ENCODE assay signal across 8 mouse cellular contexts in the genomic region with DNA sequence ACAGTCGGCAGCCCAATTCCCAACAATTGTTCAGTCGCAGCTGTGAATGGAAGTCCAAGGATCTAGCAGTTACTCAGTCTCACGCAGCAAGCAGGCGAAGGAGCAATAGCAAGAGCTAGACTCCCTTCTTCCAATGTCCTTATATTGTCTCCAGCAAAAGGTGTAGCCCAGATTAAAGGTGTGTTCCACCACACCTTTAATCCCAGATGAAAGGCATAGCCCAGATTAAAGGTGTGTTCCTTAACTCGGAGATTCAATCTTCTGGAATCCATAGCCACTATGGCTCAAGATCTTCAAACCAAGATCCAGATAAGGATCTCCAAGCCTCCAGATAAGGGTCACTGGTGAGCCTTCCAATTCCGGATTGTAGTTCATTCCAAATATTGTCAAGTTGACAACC. TPM values are rescaled to one million over a fixed set of nuclear protein-coding genes. Genes with fewer than 3 reads are reported as not detected.
DNase-seq lines count a peak whose midpoint lies in the region; ATAC-seq and TF ChIP-seq lines count a peak whose summit lies in the region.
"Not testable (repeated sequence)": the region's sequence is repeated elsewhere in the genome, so short reads cannot be mapped to it uniquely, and the experiment has no call there.

A gene (minus strand): TSS at position 101 of the 400 bp plus-strand sequence.

- H3K4me1 ChIP-seq in forebrain, embryonic 10.5 days; heart, adult 2 months (ENCODE audit: control insufficient read depth, insufficient read depth, low read length); hindbrain, embryonic 13.5 days (replicated peaks); liver, embryonic 12.5 days; midbrain, embryonic 14.5 days (ENCODE audit: control insufficient read depth, insufficient read depth, low read length); testis, adult 2 months (ENCODE audit: control insufficient read depth, insufficient read depth, low read length): not testable (repeated sequence)

- not testable (repeated sequence) for H3K9me3 ChIP-seq in forebrain, embryonic 10.5 days; hindbrain, embryonic 13.5 days; liver, embryonic 12.5 days (replicated peaks); midbrain, embryonic 14.5 days (ENCODE audit: control insufficient read depth, low read length)

- not testable (repeated sequence) for H3K36me3 ChIP-seq in forebrain, embryonic 10.5 days (replicated peaks); heart, adult 2 months (ENCODE audit: control insufficient read depth, insufficient read depth, low read length); hindbrain, embryonic 13.5 days; liver, embryonic 12.5 days; midbrain, embryonic 14.5 days (ENCODE audit: control insufficient read depth, insufficient read depth, low read length); testis, adult 2 months (ENCODE audit: control insufficient read depth, insufficient read depth, low read length)

- not testable (repeated sequence) for H3K9ac ChIP-seq in heart, adult 2 months (ENCODE audit: low read depth, low read length); hindbrain, embryonic 13.5 days; liver, embryonic 12.5 days; midbrain, embryonic 14.5 days (replicated peaks; ENCODE audit: low read length)

- H3K27me3 ChIP-seq in forebrain, embryonic 10.5 days (ENCODE audit: poor library complexity, severe bottlenecking); heart, adult 2 months (ENCODE audit: control insufficient read depth, insufficient read depth, low read length); hindbrain, embryonic 13.5 days; liver, embryonic 12.5 days (replicated peaks); midbrain, embryonic 14.5 days (ENCODE audit: control insufficient read depth, insufficient read depth, low read length); testis, adult 2 months (ENCODE audit: control insufficient read depth, insufficient read depth, low read length): not testable (repeated sequence)

- intact Hi-C loops in heart, adult 2 months (cut with DNase I), result not testable (repeated sequence)

- not testable (repeated sequence) for H3K4me2 ChIP-seq in hindbrain, embryonic 13.5 days; liver, embryonic 12.5 days; midbrain, embryonic 14.5 days (ENCODE audit: low read length)

- not testable (repeated sequence) for H3K4me3 ChIP-seq in forebrain, embryonic 10.5 days; heart, adult 2 months; hindbrain, embryonic 13.5 days; liver, embryonic 12.5 days; midbrain, embryonic 14.5 days (replicated peaks; ENCODE audit: low read depth, low read length); testis, adult 2 months (ENCODE audit: control insufficient read depth, low read depth, low read length)

- not testable (repeated sequence) for H3K27ac ChIP-seq in forebrain, embryonic 10.5 days; heart, adult 2 months; hindbrain, embryonic 13.5 days; liver, embryonic 12.5 days; midbrain, embryonic 14.5 days (replicated peaks; ENCODE audit: low read depth, low read length); testis, adult 2 months (ENCODE audit: control insufficient read depth, insufficient read depth, low read depth, low read length)

- DNase-seq in adrenal gland, postnatal 14 days; forebrain, embryonic 10.5 days (ENCODE audit: extremely low spot score, low spot score); heart, adult 2 months; layer of hippocampus, postnatal 10 days (ENCODE audit: low spot score in 2 of 2); midbrain, embryonic 14.5 days: not testable (repeated sequence)

- ATAC-seq in hindbrain, embryonic 13.5 days (ENCODE audit: low FRiP score); liver, embryonic 12.5 days; midbrain, embryonic 14.5 days (ENCODE audit: low FRiP score, low TSS enrichment): not testable (repeated sequence)

- 81% methylated on average over 1 of the region's 6 CpGs for WGBS in forebrain, embryonic 10.5 days
- WGBS in heart, adult 2 months, result 38% methylated on average over 1 of the region's 6 CpGs
- WGBS in hindbrain, embryonic 13.5 days, result 83% methylated on average over 1 of the region's 6 CpGs
- 44% methylated on average over 1 of the region's 6 CpGs for WGBS in liver, embryonic 12.5 days (ENCODE audit: insufficient replicate concordance)
- WGBS in midbrain, embryonic 14.5 days, result 83% methylated on average over 1 of the region's 6 CpGs

- TF ChIP-seq EP300 in heart, adult 2 months (IDR thresholded peaks at IDR 0.05; ENCODE audit: insufficient read depth, low read depth, low read length), result not testable (repeated sequence)

- not testable (repeated sequence) for H3K79me2 ChIP-seq in heart, adult 2 months (replicated peaks; ENCODE audit: control insufficient read depth, insufficient read depth, low read length)

- not testable (repeated sequence) for TF ChIP-seq POLR2A in heart, adult 2 months (IDR thresholded peaks at IDR 0.05; ENCODE audit: insufficient read depth, low read depth, low read length); testis, adult 2 months (IDR thresholded peaks at IDR 0.05; ENCODE audit: control insufficient read depth, low read depth, low read length)

- not testable (repeated sequence) for TF ChIP-seq CTCF in heart, adult 2 months (IDR thresholded peaks at IDR 0.05); testis, adult 2 months (IDR thresholded peaks at IDR 0.05; ENCODE audit: control insufficient read depth, insufficient read depth, insufficient replicate concordance, low read depth, low read length)

RNA-seq across cellular contexts. Expression of the gene that starts here (rescaled TPM):
- 33.6 and 38.8 TPM in 2 replicates for total RNA-seq in adrenal gland, postnatal 14 days (2021)
- 50.1 and 52.0 TPM in 2 replicates for polyA plus RNA-seq in forebrain, embryonic 10.5 days (2016; fragmentation: Nextera tagmentation; extraction: Ambion mirVana)
- 10 to 100 TPM; 17.6 to 17.7 TPM for total RNA-seq in heart, adult 2 months (2021)
- 10.3 and 16.0 TPM in 2 replicates for polyA plus RNA-seq in heart, adult 2 months (2012; rRNA removed)
- polyA plus RNA-seq in hindbrain, embryonic 13.5 days (2015; fragmentation: Nextera tagmentation; extraction: Ambion mirVana), result 41.1 and 42.4 TPM in 2 replicates
- 10 to 100 TPM; 26.0 to 27.3 TPM for total RNA-seq in layer of hippocampus, postnatal 10 days (2021)
- 36.2 and 37.4 TPM in 2 replicates for polyA plus RNA-seq in liver, embryonic 12.5 days (2016; fragmentation: Nextera tagmentation; extraction: Ambion mirVana)
- polyA plus RNA-seq in midbrain, embryonic 14.5 days (2014; fragmentation: Nextera tagmentation; extraction: Ambion mirVana), result 52.6 and 54.3 TPM in 2 replicates
- 13.3 and 14.5 TPM in 2 replicates for polyA plus RNA-seq in testis, adult 2 months (2012; rRNA removed)
